Mouse (Mus musculus) midbrain, embryonic 16.5 days (tissue): Measurements from ENCODE around the gene Ccr3. TPM values are rescaled to one million over a fixed set of nuclear protein-coding genes. Genes with fewer than 3 reads are reported as not detected.
"Not testable (repeated sequence)": the region's sequence is repeated elsewhere in the genome, so short reads cannot be mapped to it uniquely, and the experiment has no call there.

ENCODE experiments used
- ATAC-seq: fragments of 200-750 bp; cut with Nextera tagmentation; 2 replicates; pipeline ENCODE4 v1.8.0; 2017; ENCODE audit warnings: moderate TSS enrichment
- H3K27ac ChIP-seq: fragments of 300-500 bp; sonication (generic); 2 replicates; pipeline ENCODE4 v1.5.1; 2014; ENCODE audit warnings: mild to moderate bottlenecking, low read length, mixed read lengths
- H3K27me3 ChIP-seq: fragments of 300-500 bp; sonication (generic); 2 replicates; pipeline ENCODE4 v1.6.1; 2014; ENCODE audit warnings: low read depth, low read length, mixed read lengths; ENCODE audit not compliant: control insufficient read depth, insufficient read depth
- H3K36me3 ChIP-seq: fragments of 300-500 bp; sonication (generic); 2 replicates; pipeline ENCODE4 v1.6.1; 2014; ENCODE audit warnings: mild to moderate bottlenecking, low read length, moderate library complexity, mixed read lengths; ENCODE audit not compliant: control insufficient read depth, insufficient read depth
- H3K4me1 ChIP-seq: fragments of 300-500 bp; sonication (generic); 2 replicates; pipeline ENCODE4 v1.6.1; 2014; ENCODE audit warnings: mild to moderate bottlenecking, low read length, mixed read lengths; ENCODE audit not compliant: control insufficient read depth, insufficient read depth
- H3K4me2 ChIP-seq: fragments of 300-500 bp; sonication (generic); 2 replicates; pipeline ENCODE4 v1.6.1; 2014; ENCODE audit warnings: mild to moderate bottlenecking, low read length, mixed read lengths
- H3K4me3 ChIP-seq: fragments of 300-500 bp; sonication (generic); 2 replicates; pipeline ENCODE4 v1.5.1; 2014; ENCODE audit warnings: low read depth, mild to moderate bottlenecking, low read length, moderate library complexity, mixed read lengths
- H3K9ac ChIP-seq: fragments of 300-500 bp; sonication (generic); 2 replicates; pipeline ENCODE4 v1.6.1; 2014; ENCODE audit warnings: low read depth, low read length, mixed read lengths
- H3K9me3 ChIP-seq: fragments of 300-500 bp; sonication (generic); replicated peaks from 2 replicates; pipeline ENCODE4 v1.6.1; 2014; ENCODE audit warnings: mild to moderate bottlenecking, low read length, mixed read lengths; ENCODE audit not compliant: control insufficient read depth, poor library complexity, severe bottlenecking
- WGBS: fragments of 180-500 bp; shearing (Covaris S2); extraction: QIAGEN DNeasy Blood & Tissue Kit; methylation state at CpG from one replicate; pipeline ENCODE4 v1.1.7; 2014; 5-methylcytosine and 5-hydroxymethylcytosine counted together
- polyA plus RNA-seq: library from polyadenylated mRNA; unstranded; fragments of >200 nt; fragmentation: Nextera tagmentation; extraction: Ambion mirVana; gene quantifications from 2 replicates; pipeline ENCODE4 v1.2.1, GENCODE M21; 2015

The Ccr3 gene
- not detected in 2 replicates for polyA plus RNA-seq

DNA sequence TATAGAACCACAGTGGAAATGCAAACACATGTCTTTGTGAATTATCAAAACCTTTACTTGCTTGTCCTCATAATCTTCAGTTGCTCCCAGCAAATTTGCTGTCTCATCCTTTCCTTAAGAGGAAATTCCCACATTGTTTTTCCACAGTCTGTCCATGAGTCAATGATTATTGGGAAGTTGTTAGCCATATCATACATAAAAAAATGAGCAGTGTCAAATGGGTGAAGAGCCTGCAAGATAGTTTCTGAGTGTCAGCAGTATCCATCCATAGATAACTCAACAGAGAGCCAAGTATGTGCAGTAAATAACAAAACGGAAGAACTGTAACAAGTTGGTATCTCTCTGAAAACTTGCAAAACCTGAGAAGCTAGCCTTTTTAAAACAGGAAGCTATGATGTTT, at the start of gene Ccr3:
Gene Ccr3, plus strand, starts transcription at position 301 of the 400 bp plus-strand sequence.
- Histone ChIP-seq H3K4me2 (no peak within 1 kb of the TSS), H3K9me3 (no peaks in the 10 kb centered on the region), H3K27me3 (no peaks in the 10 kb centered on the region), H3K9ac (no peak within 1 kb of the TSS), H3K4me3 (no peak within 1 kb of the TSS), H3K4me1 (no peaks in the 10 kb centered on the region), H3K36me3 (no peaks in the 10 kb centered on the region), H3K27ac (no peak within 1 kb of the TSS)
- no peak for ATAC-seq
- 89% methylated on average over 1 of the region's 1 CpGs for WGBS

DNA sequence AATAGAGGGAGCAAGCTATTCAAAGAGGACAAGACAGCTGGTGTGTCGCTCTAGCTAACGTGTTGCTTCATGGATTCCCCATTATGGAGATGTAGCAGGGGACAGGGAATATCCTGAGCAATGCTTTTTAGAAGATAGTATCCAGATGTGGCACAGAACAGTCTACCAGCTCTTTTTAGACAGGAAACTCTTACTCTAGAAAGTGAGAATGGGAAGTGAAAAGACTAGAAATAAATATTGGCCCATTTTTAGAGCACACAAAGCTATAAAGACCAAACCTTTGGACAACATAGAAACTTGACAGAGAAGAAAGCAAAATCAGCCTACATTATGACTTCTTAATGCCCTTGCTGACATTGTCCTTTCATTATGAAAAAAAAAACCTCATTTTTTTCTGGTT, 46.1 kb upstream of the Ccr3 start:
- Histone ChIP-seq H3K4me3 (no peak overlapping the region), H3K27ac (no peak overlapping the region), H3K4me1 (no peaks in the 10 kb centered on the region), H3K9ac (no peak overlapping the region), H3K9me3 (no peaks in the 10 kb centered on the region), H3K4me2 (no peak overlapping the region), H3K27me3 (no peaks in the 10 kb centered on the region), H3K36me3 (no peaks in the 10 kb centered on the region)
- 79% methylated on average over 2 of the region's 2 CpGs for WGBS
- no peak for ATAC-seq

DNA sequence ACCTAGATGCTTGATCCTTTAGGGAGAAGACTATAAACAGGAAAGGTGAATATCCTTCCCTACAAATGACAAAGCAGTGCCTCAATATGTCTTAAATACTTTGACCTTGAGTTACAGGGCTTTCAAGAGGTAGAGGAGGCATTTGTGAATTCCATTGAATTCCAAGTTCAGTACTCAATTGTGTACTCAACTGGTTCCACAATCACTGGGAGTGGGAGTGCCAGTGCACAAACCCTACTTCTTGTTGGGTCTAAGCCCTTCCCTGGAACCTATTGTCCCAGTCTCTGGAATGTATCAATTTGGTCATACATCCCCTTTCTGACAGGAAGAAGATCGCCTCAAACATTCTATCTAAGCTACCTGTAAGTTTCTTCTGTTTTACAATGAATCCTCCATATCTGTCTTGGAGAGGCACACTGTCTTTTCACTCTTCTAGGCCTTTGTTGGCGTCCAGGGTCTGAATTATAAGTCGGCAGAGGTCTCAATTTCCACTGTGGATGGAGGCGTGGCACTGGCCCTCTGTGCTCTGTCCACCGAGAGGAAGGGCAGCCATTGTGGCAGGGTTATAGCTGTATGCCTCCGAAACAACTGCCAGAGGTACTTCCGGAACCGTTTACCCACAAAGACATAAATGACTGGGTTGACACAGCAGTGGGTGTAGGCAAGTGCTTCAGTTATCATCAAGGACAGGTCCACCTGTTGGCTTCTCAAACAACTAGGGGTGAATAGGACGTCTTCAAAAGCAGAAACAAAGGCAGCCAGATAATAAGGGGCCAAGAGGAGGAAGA, 44.7 kb upstream of the Ccr3 start:
- Histone ChIP-seq H3K4me2 (no peak overlapping the region), H3K9me3 (no peaks in the 10 kb centered on the region), H3K27ac (no peak overlapping the region), H3K27me3 (no peaks in the 10 kb centered on the region), H3K4me1 (no peaks in the 10 kb centered on the region), H3K4me3 (no peak overlapping the region), H3K36me3 (no peaks in the 10 kb centered on the region), H3K9ac (no peak overlapping the region)
- 83% methylated on average over 9 of the region's 9 CpGs for WGBS
- ATAC-seq = no peak

DNA sequence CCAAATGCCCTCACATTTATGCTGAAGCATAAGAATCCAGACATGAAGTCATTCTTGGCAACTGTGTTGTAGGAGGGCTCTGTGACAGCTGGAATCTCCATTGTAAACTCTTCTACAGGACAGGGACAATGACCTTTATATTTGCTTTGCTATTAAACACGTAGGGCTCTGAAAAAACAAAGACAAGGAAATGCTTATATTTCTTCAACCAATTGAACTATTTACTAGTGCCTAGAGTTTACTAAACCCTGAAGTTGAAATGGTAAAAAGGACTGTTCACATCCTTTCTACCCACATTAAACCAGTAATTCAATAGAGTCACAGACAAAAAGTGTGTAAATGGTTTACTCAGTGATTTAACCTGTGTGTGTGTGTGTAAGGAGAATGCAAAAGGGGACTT, 43.5 kb upstream of the Ccr3 start, which contains the start of gene Ccr1l1:
Gene Ccr1l1, minus strand, starts transcription at position 101 of the 400 bp plus-strand sequence.
- Histone ChIP-seq H3K9ac (no peak within 1 kb of the TSS), H3K4me2 (no peak within 1 kb of the TSS), H3K36me3 (no peaks in the 10 kb centered on the region), H3K4me3 (no peak within 1 kb of the TSS), H3K27ac (no peak within 1 kb of the TSS), H3K4me1 (no peaks in the 10 kb centered on the region), H3K27me3 (no peaks in the 10 kb centered on the region), H3K9me3 (no peaks in the 10 kb centered on the region)
- 83% methylated on average over 1 of the region's 1 CpGs for whole genome bisulfite sequencing
- ATAC-seq = no peak

DNA sequence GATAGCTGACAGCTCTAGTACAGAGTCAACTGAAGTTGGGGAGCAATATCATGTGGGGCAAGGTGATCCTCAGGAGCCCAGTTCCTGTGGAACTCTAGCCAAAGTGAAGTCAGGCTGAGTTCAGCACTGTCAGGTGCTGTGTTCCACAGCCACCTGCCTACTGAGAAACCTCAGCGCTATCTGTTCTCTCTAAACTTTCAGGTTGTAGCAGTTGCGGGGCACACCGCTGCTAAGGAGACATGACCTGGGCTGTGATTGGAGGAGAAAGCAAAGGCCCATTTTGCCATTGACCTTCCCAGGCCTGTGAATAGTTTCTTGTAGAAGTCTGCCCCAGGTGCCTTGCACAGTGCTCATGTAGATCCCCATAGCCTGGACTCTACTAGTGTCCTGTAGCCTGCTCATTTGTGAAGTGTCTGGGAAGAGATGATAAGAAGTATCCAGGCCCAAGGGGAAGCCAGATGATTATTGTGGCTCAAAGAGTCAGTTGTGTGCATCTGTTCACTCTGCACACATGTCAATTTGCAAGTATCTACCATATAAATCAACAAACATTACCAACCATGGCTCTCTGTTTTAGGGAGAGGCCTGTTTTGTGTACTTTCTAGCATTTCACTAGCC, 40.8 kb upstream of the Ccr3 start:
- not testable (repeated sequence) for H3K4me1 ChIP-seq, H3K4me3 ChIP-seq, H3K4me2 ChIP-seq, H3K9ac ChIP-seq, H3K36me3 ChIP-seq, ATAC-seq, H3K27me3 ChIP-seq, H3K27ac ChIP-seq, H3K9me3 ChIP-seq
- WGBS = no CpG with 5 or more reads among the region's 3 CpGs

DNA sequence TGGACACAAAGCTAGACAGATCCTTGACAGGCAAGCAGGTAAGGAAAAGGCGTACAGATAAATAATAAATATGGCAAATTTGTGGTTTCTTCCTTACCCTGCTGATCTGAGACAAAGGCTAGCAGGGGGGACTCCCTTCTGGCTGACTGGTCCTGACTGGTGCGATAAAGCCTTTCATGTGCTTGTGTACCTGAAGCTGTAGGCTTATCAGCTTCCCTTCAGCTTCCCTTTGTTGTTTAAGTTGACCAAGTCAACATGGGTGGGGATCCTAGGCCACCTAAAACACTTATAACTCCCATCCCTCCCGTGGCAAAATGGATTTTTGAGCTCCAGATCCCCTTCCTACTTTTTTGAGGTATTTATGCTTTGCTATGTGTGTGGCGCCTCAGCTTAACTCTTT, 39.9 kb upstream of the Ccr3 start:
- Histone ChIP-seq H3K9ac (no peak overlapping the region), H3K4me3 (no peak overlapping the region), H3K4me2 (no peak overlapping the region), H3K9me3 (no peaks in the 10 kb centered on the region), H3K27me3 (no peaks in the 10 kb centered on the region), H3K27ac (no peak overlapping the region), H3K36me3 (no peaks in the 10 kb centered on the region), H3K4me1 (no peaks in the 10 kb centered on the region)
- no peak for ATAC-seq
- WGBS = 79% methylated on average over 4 of the region's 4 CpGs

DNA sequence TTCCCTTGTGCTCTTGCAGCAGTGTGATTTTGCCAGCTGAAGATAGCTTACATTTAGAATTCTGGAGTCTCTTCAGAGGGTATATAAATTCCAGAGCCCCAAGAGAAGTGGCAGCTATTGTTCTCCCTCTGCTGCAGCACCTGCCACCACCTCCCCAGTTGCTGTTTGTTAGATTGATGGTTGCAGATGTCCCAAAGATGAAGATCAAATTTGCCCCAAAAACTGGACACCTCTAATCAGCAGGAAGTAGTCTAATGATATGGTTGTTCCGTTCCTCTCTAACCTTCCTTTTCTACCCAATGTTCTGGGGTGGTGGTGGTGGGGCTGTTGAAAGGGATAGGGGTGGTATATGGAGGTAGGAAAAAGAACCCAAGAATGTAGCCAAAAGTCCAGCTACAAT, 39.1 kb upstream of the Ccr3 start:
- H3K9me3 ChIP-seq = no peaks in the 10 kb centered on the region
- H3K27me3 ChIP-seq = no peaks in the 10 kb centered on the region
- no peak overlapping the region for H3K4me2 ChIP-seq
- ATAC-seq = no peak
- H3K4me3 ChIP-seq = no peak overlapping the region
- no peak overlapping the region for H3K27ac ChIP-seq
- no peaks in the 10 kb centered on the region for H3K36me3 ChIP-seq
- WGBS = 93% methylated on average over 1 of the region's 1 CpGs
- no peaks in the 10 kb centered on the region for H3K4me1 ChIP-seq
- no peak overlapping the region for H3K9ac ChIP-seq

DNA sequence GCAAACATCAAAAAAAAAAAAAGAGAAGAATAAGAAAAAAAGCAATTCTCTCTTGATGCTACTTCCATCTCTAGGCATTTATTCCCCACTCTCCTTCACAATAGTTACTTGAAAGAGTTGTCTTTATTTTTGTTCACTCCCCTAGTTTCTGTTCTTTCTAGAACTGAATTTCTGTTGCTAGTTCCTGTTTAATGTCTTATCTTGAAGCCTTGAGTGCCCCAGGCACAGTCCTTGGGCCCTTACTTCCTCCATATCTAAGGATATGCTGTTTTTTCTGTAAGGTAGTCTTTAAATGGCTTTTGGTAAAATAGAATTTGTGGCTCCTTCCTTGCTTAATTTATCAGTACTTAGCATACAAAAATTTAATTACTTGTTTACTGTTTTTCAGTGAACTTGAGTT, 36.8 kb upstream of the Ccr3 start:
- Histone ChIP-seq H3K4me1 (no peaks in the 10 kb centered on the region), H3K9ac (no peak overlapping the region), H3K4me3 (no peak overlapping the region), H3K4me2 (no peak overlapping the region), H3K9me3 (no peaks in the 10 kb centered on the region), H3K36me3 (no peaks in the 10 kb centered on the region), H3K27me3 (no peaks in the 10 kb centered on the region), H3K27ac (no peak overlapping the region)
- ATAC-seq = no peak

DNA sequence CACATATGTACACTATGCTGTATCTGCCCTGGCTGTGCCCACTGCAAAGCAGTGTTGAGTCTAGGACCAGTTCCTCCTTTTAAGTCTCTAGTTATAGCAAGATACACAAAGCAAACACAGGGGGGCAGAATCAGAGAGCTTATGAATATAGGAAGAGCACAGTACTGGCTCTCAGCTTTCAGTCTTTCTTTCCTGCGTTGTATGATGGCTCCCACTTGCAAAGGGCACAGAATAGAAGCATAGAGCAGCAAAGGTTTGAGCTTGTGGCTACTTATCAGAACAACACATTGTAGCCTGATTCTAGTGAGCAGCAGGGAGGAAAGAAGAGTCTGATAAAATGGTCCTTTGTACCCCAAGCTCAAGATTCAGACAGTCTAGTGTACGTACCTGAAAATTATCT, 35.6 kb upstream of the Ccr3 start:
- no peak for ATAC-seq
- H3K4me3 ChIP-seq = no peak overlapping the region
- no peaks in the 10 kb centered on the region for H3K36me3 ChIP-seq
- H3K4me2 ChIP-seq = no peak overlapping the region
- no peaks in the 10 kb centered on the region for H3K9me3 ChIP-seq
- H3K4me1 ChIP-seq = no peaks in the 10 kb centered on the region
- H3K27ac ChIP-seq = no peak overlapping the region
- H3K9ac ChIP-seq = no peak overlapping the region
- H3K27me3 ChIP-seq = no peaks in the 10 kb centered on the region
- WGBS = 83% methylated on average over 2 of the region's 2 CpGs
